Mouse (Mus musculus): ENCODE measurements around the gene Thbs3.
A peak's percentile ranks its signal among the peaks of the same experiment; 100 is the strongest.

GRCm38 (mm10) chr3:89195979-89196877 lies 18.8 kb upstream of the Thbs3 start:
- TF ChIP-seq CTCF (IDR thresholded peaks at IDR 0.05; ENCODE audit: insufficient read depth, low read length) = peak; percentile 40; the same call in 1 of the 2 replicates
- TF ChIP-seq POLR2A (IDR thresholded peaks at IDR 0.05; ENCODE audit: borderline replicate concordance, extremely low read depth, low read depth, low read length) = peak; percentile 88; the same call in 1 of the 2 replicates

Data from lung, adult 2 months (tissue).